8 mouse cellular contexts compared by ENCODE assay signal in genomic region chr9:60648981-60649975, GRCm38 (mm10). TPM values are rescaled to one million over a fixed set of nuclear protein-coding genes. Genes with fewer than 3 reads are reported as not detected.
DNase-seq lines count a peak whose midpoint lies in the region; ATAC-seq and TF ChIP-seq lines count a peak whose summit lies in the region.

No protein-coding gene starts in this region.

- H3K4me2 ChIP-seq in limb, embryonic 14.5 days (replicated peaks; ENCODE audit: low read depth, low read length, severe bottlenecking), result no peak overlapping the region
- H3K4me2 ChIP-seq in embryonic facial prominence, embryonic 12.5 days (replicated peaks), result no peak overlapping the region
- H3K4me2 ChIP-seq in hindbrain, embryonic 11.5 days (replicated peaks; ENCODE audit: low read depth, low read length), result no peak overlapping the region
- H3K4me2 ChIP-seq in neural tube, embryonic 12.5 days (replicated peaks), result peak overlapping the region; percentile 14

- TF ChIP-seq CTCF in left cerebral cortex, adult 2 months (IDR thresholded peaks at IDR 0.05), result no peak

- no peak overlapping the region for H3K27ac ChIP-seq in limb, embryonic 14.5 days (replicated peaks; ENCODE audit: low read depth, low read length)
- H3K27ac ChIP-seq in limb, embryonic 10.5 days, result no peak overlapping the region
- H3K27ac ChIP-seq in embryonic facial prominence, embryonic 12.5 days, result no peak overlapping the region
- no peak overlapping the region for H3K27ac ChIP-seq in hindbrain, embryonic 11.5 days (ENCODE audit: low read depth, low read length)
- peak overlapping the region; percentile 93 for H3K27ac ChIP-seq in left cerebral cortex, adult 2 months
- H3K27ac ChIP-seq in neural tube, embryonic 12.5 days, result no peak overlapping the region

- no peak for ATAC-seq in limb, embryonic 14.5 days (ENCODE audit: low FRiP score, low read depth)
- no peak for ATAC-seq in embryonic facial prominence, embryonic 12.5 days (ENCODE audit: insufficient number of reproducible peaks, insufficient read depth, low FRiP score, low TSS enrichment)
- no peak for ATAC-seq in hindbrain, embryonic 11.5 days (ENCODE audit: low FRiP score)
- ATAC-seq in neural tube, embryonic 12.5 days (ENCODE audit: low FRiP score, low read depth), result 0 out of 2 replicates have a peak, but pooled peaks have one; percentile 50

- no peaks in the 10 kb centered on the region for H3K4me1 ChIP-seq in limb, embryonic 14.5 days (ENCODE audit: control insufficient read depth, insufficient read depth, low read length)
- no peaks in the 10 kb centered on the region for H3K4me1 ChIP-seq in limb, embryonic 10.5 days
- H3K4me1 ChIP-seq in embryonic facial prominence, embryonic 12.5 days, result no peaks in the 10 kb centered on the region
- peaks cover 2% of the 10 kb centered on the region; the same call in 1 of the 2 replicates for H3K4me1 ChIP-seq in hindbrain, embryonic 11.5 days (replicated peaks; ENCODE audit: control insufficient read depth, insufficient read depth, low read length)
- H3K4me1 ChIP-seq in neural tube, embryonic 12.5 days, result peaks cover 20% of the 10 kb centered on the region

- H3K36me3 ChIP-seq in limb, embryonic 14.5 days (ENCODE audit: control insufficient read depth, insufficient read depth, low read length), result no peaks in the 10 kb centered on the region
- 0 out of 2 replicates have a peak, but pooled peaks cover 3% of the 10 kb centered on the region for H3K36me3 ChIP-seq in limb, embryonic 10.5 days
- no peaks in the 10 kb centered on the region for H3K36me3 ChIP-seq in embryonic facial prominence, embryonic 12.5 days
- H3K36me3 ChIP-seq in hindbrain, embryonic 11.5 days (ENCODE audit: control insufficient read depth, insufficient read depth, low read length), result no peaks in the 10 kb centered on the region
- H3K36me3 ChIP-seq in neural tube, embryonic 12.5 days, result 0 out of 2 replicates have a peak, but pooled peaks cover 4% of the 10 kb centered on the region

- no peak overlapping the region for H3K4me3 ChIP-seq in limb, embryonic 14.5 days (replicated peaks; ENCODE audit: low read length)
- H3K4me3 ChIP-seq in limb, embryonic 10.5 days, result no peak overlapping the region
- H3K4me3 ChIP-seq in embryonic facial prominence, embryonic 12.5 days, result no peak overlapping the region
- no peak overlapping the region for H3K4me3 ChIP-seq in hindbrain, embryonic 11.5 days (ENCODE audit: low read depth, low read length)
- H3K4me3 ChIP-seq in left cerebral cortex, adult 2 months, result peak overlapping the region; percentile 39
- H3K4me3 ChIP-seq in neural tube, embryonic 12.5 days, result no peak overlapping the region

- no peaks in the 10 kb centered on the region for H3K27me3 ChIP-seq in limb, embryonic 14.5 days (ENCODE audit: control insufficient read depth, insufficient read depth, low read length)
- H3K27me3 ChIP-seq in limb, embryonic 10.5 days (ENCODE audit: low read depth, poor library complexity, severe bottlenecking), result no peaks in the 10 kb centered on the region
- no peaks in the 10 kb centered on the region for H3K27me3 ChIP-seq in embryonic facial prominence, embryonic 12.5 days
- H3K27me3 ChIP-seq in hindbrain, embryonic 11.5 days (ENCODE audit: control insufficient read depth, insufficient read depth, low read length), result no peaks in the 10 kb centered on the region
- H3K27me3 ChIP-seq in neural tube, embryonic 12.5 days (replicated peaks), result peaks cover 3% of the 10 kb centered on the region; the same call in 1 of the 2 replicates

- TF ChIP-seq POLR2A in limb, embryonic 14.5 days (IDR thresholded peaks at IDR 0.05; ENCODE audit: borderline replicate concordance, extremely low read depth, insufficient read depth, insufficient read length), result no peak

- intact Hi-C loops in left cerebral cortex, adult 2 months (cut with DNase I), result no loop called here

- no peak overlapping the region for H3K9ac ChIP-seq in limb, embryonic 14.5 days (ENCODE audit: low read depth, low read length, severe bottlenecking)
- 0 out of 2 replicates have a peak overlapping the region, but pooled peaks have one; percentile 15 for H3K9ac ChIP-seq in embryonic facial prominence, embryonic 12.5 days
- 0 out of 2 replicates have a peak overlapping the region, but pooled peaks have one; percentile 19 for H3K9ac ChIP-seq in hindbrain, embryonic 11.5 days (ENCODE audit: low read depth, low read length)
- H3K9ac ChIP-seq in neural tube, embryonic 12.5 days, result peak overlapping the region; percentile 40; the same call in 1 of the 2 replicates

- H3K9me3 ChIP-seq in limb, embryonic 14.5 days (ENCODE audit: control insufficient read depth, low read length), result no peaks in the 10 kb centered on the region
- no peaks in the 10 kb centered on the region for H3K9me3 ChIP-seq in limb, embryonic 10.5 days (replicated peaks)
- H3K9me3 ChIP-seq in embryonic facial prominence, embryonic 12.5 days, result no peaks in the 10 kb centered on the region
- no peaks in the 10 kb centered on the region for H3K9me3 ChIP-seq in hindbrain, embryonic 11.5 days (ENCODE audit: control insufficient read depth, low read length)
- H3K9me3 ChIP-seq in neural tube, embryonic 12.5 days, result no peaks in the 10 kb centered on the region

- DNase-seq in limb, embryonic 14.5 days (ENCODE audit: low spot score), result peak; percentile 22
- DNase-seq in limb, embryonic 10.5 days (ENCODE audit: low spot score), result no peak
- DNase-seq in hindbrain, embryonic 11.5 days (ENCODE audit: low spot score), result peak; percentile 29
- peak; percentile 71 to 77 for DNase-seq in left cerebral cortex, adult 2 months (ENCODE audit: extremely low spot score in 1 of 2, low spot score in 2 of 2)
- DNase-seq in thymus, postnatal 10 days (ENCODE audit: low spot score in 2 of 2), result no peak
- DNase-seq in spleen, adult 18-20 months, result no peak

- WGBS in limb, embryonic 14.5 days, result 70% methylated on average over 18 of the region's 18 CpGs
- WGBS in limb, embryonic 10.5 days, result 70% methylated on average over 18 of the region's 18 CpGs
- WGBS in embryonic facial prominence, embryonic 12.5 days, result 57% methylated on average over 18 of the region's 18 CpGs
- WGBS in hindbrain, embryonic 11.5 days, result 37% methylated on average over 18 of the region's 18 CpGs
- WGBS in neural tube, embryonic 12.5 days, result 19% methylated on average over 18 of the region's 18 CpGs

RNA-seq across cellular contexts. Expression of gene Lrrc49, which starts 38.7 kb away (rescaled TPM):
- polyA plus RNA-seq in limb, embryonic 14.5 days (2012; rRNA removed), result 12.4 and 16.2 TPM in 2 replicates
- polyA plus RNA-seq in limb, embryonic 14.5 days (2014; fragmentation: Nextera tagmentation; extraction: Ambion mirVana), result 15.3 and 16.5 TPM in 2 replicates
- polyA plus RNA-seq in limb, embryonic 10.5 days (2016; fragmentation: Nextera tagmentation; extraction: Ambion mirVana), result 20.9 and 21.7 TPM in 2 replicates
- 23.4 and 29.3 TPM in 2 replicates for polyA plus RNA-seq in embryonic facial prominence, embryonic 12.5 days (2016; fragmentation: Nextera tagmentation; extraction: Ambion mirVana)
- polyA plus RNA-seq in hindbrain, embryonic 11.5 days (2014; fragmentation: Nextera tagmentation; extraction: Ambion mirVana), result 54.8 and 60.5 TPM in 2 replicates
- total RNA-seq in left cerebral cortex, adult 2 months (2021), result 10 to 100 TPM; 86.7 to 94.7 TPM
- polyA plus RNA-seq in neural tube, embryonic 12.5 days (2016; fragmentation: Nextera tagmentation; extraction: Ambion mirVana), result 53.8 and 59.4 TPM in 2 replicates

Comparison
In these comparisons a context has a peak if more than half of its experiments do, and no peak if none do; other contexts are left out.
1. DNase-seq: peak in limb, embryonic 14.5 days (single experiment), hindbrain, embryonic 11.5 days (single experiment) and left cerebral cortex, adult 2 months (2 of 2); none in limb, embryonic 10.5 days (single experiment), thymus, postnatal 10 days (0 of 2) and spleen, adult 18-20 months (0 of 2).